Mouse (Mus musculus): ENCODE results near the gene 5730480H06Rik.
A peak's percentile ranks its signal among the peaks of the same experiment; 100 is the strongest.

5730480H06Rik gene

DNA sequence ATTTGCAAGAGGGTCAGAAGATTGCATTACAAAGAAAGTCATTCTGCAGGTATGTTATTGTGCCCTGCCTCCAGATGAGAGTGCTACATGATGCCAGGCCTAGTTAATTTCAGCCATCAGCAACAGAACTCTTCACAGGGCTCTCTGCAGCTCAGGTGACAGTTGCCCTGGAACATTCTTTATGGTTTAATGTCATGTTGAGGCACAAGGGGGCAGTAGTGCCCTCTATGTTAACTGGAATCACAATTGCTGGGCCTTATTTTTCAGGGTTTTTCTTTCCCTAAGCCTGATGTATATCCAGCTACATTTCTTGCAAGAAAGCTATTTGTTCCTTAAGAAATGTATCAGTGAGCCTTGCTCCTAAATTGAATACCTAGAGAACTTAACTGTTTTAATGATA, 102.7 kb downstream of the 5730480H06Rik start:
- peak; percentile 9 to 55 for DNase-seq

DNA sequence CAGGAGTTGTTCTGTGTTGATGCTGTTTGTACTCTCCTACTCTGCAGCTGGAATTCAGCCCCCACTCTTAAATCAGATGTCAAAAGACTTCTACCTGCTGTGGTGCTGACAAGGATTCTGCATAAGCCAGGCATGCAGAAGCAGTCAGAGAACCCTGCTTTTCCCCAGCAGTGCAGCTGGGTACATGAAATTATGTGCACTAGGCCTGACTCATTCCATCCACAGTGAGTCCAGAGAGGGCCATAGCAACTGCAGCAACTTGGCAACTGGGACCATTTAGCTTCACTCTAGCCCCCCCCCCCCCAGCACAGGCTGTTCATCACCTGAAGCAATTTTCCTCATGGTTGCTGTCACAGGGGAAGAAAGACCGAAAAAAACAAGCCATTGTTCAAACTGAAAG, 121.1 kb downstream of the 5730480H06Rik start:
- DNase-seq, result no peak

DNA sequence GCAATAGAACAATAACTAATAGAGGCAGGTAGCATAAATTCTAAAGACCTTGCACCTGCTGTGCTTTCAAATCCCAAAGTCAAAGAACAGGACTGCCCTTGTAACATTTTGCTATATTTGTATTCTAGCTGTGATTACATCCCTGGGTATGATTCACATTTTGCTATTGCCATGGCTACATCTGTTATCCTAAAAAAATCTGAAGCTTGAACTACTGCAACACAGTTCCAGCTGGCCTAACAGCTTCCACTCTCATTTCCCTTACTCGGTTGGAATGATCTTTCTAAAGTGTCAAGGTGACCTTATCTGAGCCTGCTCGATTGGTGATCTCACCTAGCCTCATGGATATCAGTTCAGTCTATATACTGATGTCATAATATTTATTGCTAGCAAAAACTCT, 132.5 kb downstream of the 5730480H06Rik start:
- DNase-seq, result no peak
